Mouse (Mus musculus): ENCODE measurements around the gene Arih1.

Gene Arih1

GRCm38 (mm10) chr9:59486549-59487065 lies at the start of gene Arih1:
TSS of gene Arih1 (minus strand) at chr9:59486618.
- DNase-seq, result peak; percentile 99

- DNase-seq, result no peak
Observed at GRCm38 (mm10) chr9:59533889-59534288, 47.5 kb upstream of the Arih1 start.

- no peak for DNase-seq
Observed at GRCm38 (mm10) chr9:59533422-59533821, 47.0 kb upstream of the Arih1 start.

GRCm38 (mm10) chr9:59531645-59532044 lies 45.2 kb upstream of the Arih1 start:
- DNase-seq, result no peak

- no peak for DNase-seq
Observed at GRCm38 (mm10) chr9:59528274-59528673, 41.9 kb upstream of the Arih1 start.

- no peak for DNase-seq
Observed at GRCm38 (mm10) chr9:59527580-59527979, 41.2 kb upstream of the Arih1 start.

GRCm38 (mm10) chr9:59526727-59527126 lies 40.3 kb upstream of the Arih1 start:
- no peak for DNase-seq

GRCm38 (mm10) chr9:59522906-59523305 lies 36.5 kb upstream of the Arih1 start:
- DNase-seq, result no peak

- no peak for DNase-seq
Observed at GRCm38 (mm10) chr9:59519396-59519795, 33.0 kb upstream of the Arih1 start.

- DNase-seq, result no peak
Observed at GRCm38 (mm10) chr9:59518976-59519375, 32.6 kb upstream of the Arih1 start.

GRCm38 (mm10) chr9:59517127-59517526 lies 30.7 kb upstream of the Arih1 start:
- no peak for DNase-seq

GRCm38 (mm10) chr9:59515069-59515468 lies 28.7 kb upstream of the Arih1 start:
- DNase-seq, result no peak

GRCm38 (mm10) chr9:59512381-59512780 lies 26.0 kb upstream of the Arih1 start:
- no peak for DNase-seq

GRCm38 (mm10) chr9:59508146-59508545 lies 21.7 kb upstream of the Arih1 start:
- no peak for DNase-seq

GRCm38 (mm10) chr9:59487331-59487730 lies 913 bp upstream of the Arih1 start:
- no peak for DNase-seq

GRCm38 (mm10) chr9:59486076-59486518 lies 321 bp downstream of the Arih1 start:
- DNase-seq, result no peak

GRCm38 (mm10) chr9:59485511-59486075 lies 825 bp downstream of the Arih1 start:
- DNase-seq, result peak; percentile 55

GRCm38 (mm10) chr9:59484760-59485159 lies 1.7 kb downstream of the Arih1 start:
- no peak for DNase-seq

GRCm38 (mm10) chr9:59482419-59482818 lies 4.0 kb downstream of the Arih1 start:
- DNase-seq, result no peak

- DNase-seq, result no peak
Observed at GRCm38 (mm10) chr9:59476617-59477016, 9.8 kb downstream of the Arih1 start.

GRCm38 (mm10) chr9:59474838-59475237 lies 11.6 kb downstream of the Arih1 start:
- no peak for DNase-seq

- no peak for DNase-seq
Observed at GRCm38 (mm10) chr9:59473171-59473570, 13.2 kb downstream of the Arih1 start.

- no peak for DNase-seq
Observed at GRCm38 (mm10) chr9:59469446-59469845, 17.0 kb downstream of the Arih1 start.

- DNase-seq, result no peak
Observed at GRCm38 (mm10) chr9:59464293-59464692, 22.1 kb downstream of the Arih1 start.

GRCm38 (mm10) chr9:59458997-59459510 lies 27.4 kb downstream of the Arih1 start:
- DNase-seq, result no peak

Measured in right cerebral cortex, postnatal 25 days (tissue).